Mouse (Mus musculus) duodenum, adult 2 months (tissue): Measurements from ENCODE around the gene Tcl1b5. TPM values are rescaled to one million over a fixed set of nuclear protein-coding genes. Genes with fewer than 3 reads are reported as not detected.

Source experiments
- polyA plus RNA-seq: library from polyadenylated mRNA; depleted of rRNA; stranded (reverse); fragments of >200 nt; gene quantifications from 2 replicates; pipeline ENCODE4 v1.2.3, GENCODE M21; 2012; ENCODE audit warnings: low replicate concordance; rRNA removed

The Tcl1b5 gene
- not detected in 2 replicates for polyA plus RNA-seq

GRCm38 (mm10) chr12:105176044-105176443 is at the start of gene Tcl1b5:
TSS of gene Tcl1b5 (plus strand) at chr12:105176344.

GRCm38 (mm10) chr12:105145714-105146113 is 30.4 kb upstream of the Tcl1b5 start, which contains the start of gene Tcl1b2:
TSS of gene Tcl1b2 (plus strand) at chr12:105146014.

GRCm38 (mm10) chr12:105159390-105159789 is 16.8 kb upstream of the Tcl1b5 start, which contains the start of gene Tcl1b1:
TSS of gene Tcl1b1 (plus strand) at chr12:105159690.

GRCm38 (mm10) chr12:105190743-105191142 is 14.6 kb downstream of the Tcl1b5 start, which contains the start of gene Tcl1b3:
TSS of gene Tcl1b3 (plus strand) at chr12:105191043.

GRCm38 (mm10) chr12:105201657-105202056 is 25.5 kb downstream of the Tcl1b5 start, which contains the start of gene Tcl1b4:
TSS of gene Tcl1b4 (plus strand) at chr12:105201957.

GRCm38 (mm10) chr12:105222601-105223319 is 46.6 kb downstream of the Tcl1b5 start, which contains the start of gene Tcl1:
TSS of gene Tcl1 (minus strand) at chr12:105222793.

Other genes with a start within 250 kb of the Tcl1b5 start
- 0.61 and 0.88 TPM in 2 replicates for gene Syne3, start 166.5 kb upstream of the Tcl1b5 start, polyA plus RNA-seq
- gene Glrx5, start 143.7 kb upstream of the Tcl1b5 start, polyA plus RNA-seq: 68.9 and 98.2 TPM in 2 replicates
- gene Tcl1b2, start 30.3 kb upstream of the Tcl1b5 start, polyA plus RNA-seq: not detected in 2 replicates
- not detected in 2 replicates for gene Tcl1b1, start 16.7 kb upstream of the Tcl1b5 start, polyA plus RNA-seq
- gene Tcl1b3, start 14.7 kb downstream of the Tcl1b5 start, polyA plus RNA-seq: not detected in 2 replicates
- not detected in 2 replicates for gene Tcl1b4, start 25.6 kb downstream of the Tcl1b5 start, polyA plus RNA-seq
- gene Tcl1, start 46.4 kb downstream of the Tcl1b5 start, polyA plus RNA-seq: not detected in 2 replicates
- gene Tunar, start 157.5 kb downstream of the Tcl1b5 start, polyA plus RNA-seq: not detected in 2 replicates